Mouse (Mus musculus): ENCODE measurements around the gene Alpi. TPM values are rescaled to one million over a fixed set of nuclear protein-coding genes. Genes with fewer than 3 reads are reported as not detected.

Gene Alpi
- polyA plus RNA-seq, 1 experiment from 2014 or later = not detected

DNA sequence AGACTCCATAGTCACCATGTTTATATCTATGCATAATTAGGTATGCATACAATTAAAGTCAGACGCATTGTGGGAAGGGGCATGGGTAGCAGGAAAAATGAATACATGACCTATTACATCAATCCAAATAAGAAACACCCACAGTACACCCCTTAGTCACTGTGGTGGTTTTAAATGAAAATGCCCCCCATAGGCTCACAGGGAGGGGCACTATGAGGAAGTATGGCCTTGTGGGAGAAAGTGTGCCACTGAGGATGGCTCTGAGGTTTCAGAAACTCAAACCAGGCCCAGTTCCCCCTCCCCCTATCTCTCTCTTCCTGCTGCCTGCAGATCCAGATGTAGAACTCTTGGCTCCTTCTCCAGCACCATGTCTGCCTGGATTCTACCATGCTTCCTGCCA is 2.5 kb upstream of the Alpi start:
- peaks cover 5% of the 10 kb centered on the region; the same call in 1 of the 2 replicates for H3K27me3 ChIP-seq
- ATAC-seq = no peak
- no peaks in the 10 kb centered on the region for H3K4me1 ChIP-seq
- no peak overlapping the region for H3K9ac ChIP-seq
- H3K36me3 ChIP-seq (ENCODE audit: poor library complexity, severe bottlenecking) = no peaks in the 10 kb centered on the region
- no peaks in the 10 kb centered on the region for H3K9me3 ChIP-seq (replicated peaks)
- 64% methylated on average over 1 of the region's 1 CpGs for WGBS
- no peak overlapping the region for H3K4me3 ChIP-seq
- no peak overlapping the region for H3K27ac ChIP-seq
- H3K4me2 ChIP-seq = no peak overlapping the region

- Histone ChIP-seq H3K36me3 (ENCODE audit: poor library complexity, severe bottlenecking) (no peaks in the 10 kb centered on the region), H3K4me2 (no peak overlapping the region), H3K9me3 (replicated peaks) (no peaks in the 10 kb centered on the region), H3K27ac (no peak overlapping the region), H3K4me1 (peaks cover 5% of the 10 kb centered on the region; the same call in 1 of the 2 replicates), H3K4me3 (no peak overlapping the region), H3K9ac (no peak overlapping the region), H3K27me3 (peaks cover 5% of the 10 kb centered on the region)
- WGBS = 85% methylated on average over 3 of the region's 3 CpGs
- ATAC-seq = no peak
Measured at GRCm38 (mm10) chr1:87102114-87102513, 708 bp upstream of the Alpi start.

- Histone ChIP-seq H3K9me3 (replicated peaks) (no peaks in the 10 kb centered on the region), H3K36me3 (ENCODE audit: poor library complexity, severe bottlenecking) (no peaks in the 10 kb centered on the region), H3K9ac (no peak overlapping the region), H3K27ac (no peak overlapping the region), H3K4me2 (peak overlapping the region; percentile 44), H3K27me3 (peaks cover 5% of the 10 kb centered on the region), H3K4me3 (no peak overlapping the region), H3K4me1 (peaks cover 5% of the 10 kb centered on the region; the same call in 1 of the 2 replicates)
- ATAC-seq = peak; percentile 82
- WGBS = 12% methylated on average over 30 of the region's 30 CpGs
Measured at GRCm38 (mm10) chr1:87098358-87098975, 2.9 kb downstream of the Alpi start.

DNA sequence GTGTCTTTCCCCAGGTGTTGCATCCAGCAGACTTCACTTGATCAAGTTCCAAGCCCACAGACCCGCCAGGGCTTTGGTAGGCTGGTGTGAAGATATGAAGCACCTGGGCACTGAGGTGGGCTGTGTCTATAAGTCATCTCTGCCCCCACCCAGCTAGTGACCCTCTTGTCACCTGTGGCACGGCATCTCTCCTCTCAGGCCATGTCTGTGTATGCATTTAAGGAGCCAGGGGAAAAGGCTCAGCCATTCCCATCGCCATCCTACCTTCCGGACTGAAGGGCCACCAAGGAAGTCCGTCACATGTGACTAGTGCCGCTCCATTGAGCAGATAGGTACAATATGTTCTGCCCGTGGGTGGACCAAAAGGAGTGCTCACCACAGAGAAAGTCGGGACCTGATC is 5.8 kb downstream of the Alpi start:
- Histone ChIP-seq H3K4me3 (no peak overlapping the region), H3K27ac (no peak overlapping the region), H3K9me3 (replicated peaks) (no peaks in the 10 kb centered on the region), H3K27me3 (peaks cover 5% of the 10 kb centered on the region), H3K9ac (no peak overlapping the region), H3K4me2 (no peak overlapping the region), H3K4me1 (peaks cover 5% of the 10 kb centered on the region; the same call in 1 of the 2 replicates), H3K36me3 (ENCODE audit: poor library complexity, severe bottlenecking) (no peaks in the 10 kb centered on the region)
- no peak for ATAC-seq
- WGBS = 77% methylated on average over 8 of the region's 8 CpGs

- 87% methylated on average over 4 of the region's 4 CpGs for WGBS
- H3K4me1 ChIP-seq = no peaks in the 10 kb centered on the region
- H3K36me3 ChIP-seq (ENCODE audit: poor library complexity, severe bottlenecking) = no peaks in the 10 kb centered on the region
- no peak within 1 kb of the TSS for H3K4me3 ChIP-seq
- no peaks in the 10 kb centered on the region for H3K9me3 ChIP-seq (replicated peaks)
- no peak for ATAC-seq
- H3K4me2 ChIP-seq = no peak within 1 kb of the TSS
- H3K9ac ChIP-seq = no peak within 1 kb of the TSS
- no peaks in the 10 kb centered on the region for H3K27me3 ChIP-seq
- no peak within 1 kb of the TSS for H3K27ac ChIP-seq
Measured at GRCm38 (mm10) chr1:87089828-87090227, 11.6 kb downstream of the Alpi start, which contains the start of gene Alppl2. TSS of gene Alppl2 (minus strand) at chr1:87089928.

GRCm38 (mm10) chr1:87089251-87089650 is 12.2 kb downstream of the Alpi start:
- 84% methylated on average over 11 of the region's 11 CpGs for WGBS
- Histone ChIP-seq H3K4me2 (no peak overlapping the region), H3K4me1 (no peaks in the 10 kb centered on the region), H3K36me3 (ENCODE audit: poor library complexity, severe bottlenecking) (no peaks in the 10 kb centered on the region), H3K9ac (no peak overlapping the region), H3K27me3 (no peaks in the 10 kb centered on the region), H3K4me3 (no peak overlapping the region), H3K9me3 (replicated peaks) (no peaks in the 10 kb centered on the region), H3K27ac (no peak overlapping the region)
- no peak for ATAC-seq

DNA sequence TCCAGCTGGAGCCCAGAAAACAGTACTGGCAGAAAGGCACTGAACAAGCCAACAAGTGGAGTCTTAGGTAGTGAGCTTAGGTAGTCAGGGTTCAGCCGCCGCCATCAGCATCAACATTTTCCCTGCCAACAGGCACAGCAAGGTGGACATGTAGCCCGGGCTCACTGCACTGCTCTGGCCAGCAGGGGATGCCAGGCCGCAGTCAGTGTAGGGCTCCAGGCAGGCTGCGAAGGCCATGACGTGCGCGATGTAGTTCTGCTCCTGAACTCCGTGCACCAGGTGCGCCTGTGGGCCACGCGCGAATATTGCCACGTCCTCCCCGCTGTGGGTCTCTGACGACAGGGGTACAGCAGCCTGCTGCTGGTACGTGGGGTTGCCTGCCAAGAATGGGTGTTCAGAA is 14.4 kb downstream of the Alpi start:
- ATAC-seq = no peak
- WGBS = 81% methylated on average over 17 of the region's 17 CpGs
- Histone ChIP-seq H3K4me3 (no peak overlapping the region), H3K36me3 (ENCODE audit: poor library complexity, severe bottlenecking) (no peaks in the 10 kb centered on the region), H3K9ac (no peak overlapping the region), H3K27ac (no peak overlapping the region), H3K9me3 (replicated peaks) (no peaks in the 10 kb centered on the region), H3K4me2 (no peak overlapping the region), H3K4me1 (no peaks in the 10 kb centered on the region), H3K27me3 (no peaks in the 10 kb centered on the region)

- Histone ChIP-seq H3K4me1 (no peaks in the 10 kb centered on the region), H3K4me2 (no peak overlapping the region), H3K9me3 (replicated peaks) (no peaks in the 10 kb centered on the region), H3K36me3 (ENCODE audit: poor library complexity, severe bottlenecking) (no peaks in the 10 kb centered on the region), H3K4me3 (no peak overlapping the region), H3K27me3 (no peaks in the 10 kb centered on the region), H3K9ac (no peak overlapping the region), H3K27ac (no peak overlapping the region)
- no peak for ATAC-seq
- WGBS = 81% methylated on average over 4 of the region's 4 CpGs
Measured at GRCm38 (mm10) chr1:87086196-87086595, 15.2 kb downstream of the Alpi start.

GRCm38 (mm10) chr1:87073776-87074175 is 27.6 kb downstream of the Alpi start:
- Histone ChIP-seq H3K9me3 (replicated peaks) (no peaks in the 10 kb centered on the region), H3K27ac (no peak overlapping the region), H3K9ac (no peak overlapping the region), H3K4me3 (no peak overlapping the region), H3K4me1 (no peaks in the 10 kb centered on the region), H3K27me3 (no peaks in the 10 kb centered on the region), H3K4me2 (no peak overlapping the region), H3K36me3 (ENCODE audit: poor library complexity, severe bottlenecking) (no peaks in the 10 kb centered on the region)
- no peak for ATAC-seq
- WGBS = 90% methylated on average over 8 of the region's 8 CpGs

DNA sequence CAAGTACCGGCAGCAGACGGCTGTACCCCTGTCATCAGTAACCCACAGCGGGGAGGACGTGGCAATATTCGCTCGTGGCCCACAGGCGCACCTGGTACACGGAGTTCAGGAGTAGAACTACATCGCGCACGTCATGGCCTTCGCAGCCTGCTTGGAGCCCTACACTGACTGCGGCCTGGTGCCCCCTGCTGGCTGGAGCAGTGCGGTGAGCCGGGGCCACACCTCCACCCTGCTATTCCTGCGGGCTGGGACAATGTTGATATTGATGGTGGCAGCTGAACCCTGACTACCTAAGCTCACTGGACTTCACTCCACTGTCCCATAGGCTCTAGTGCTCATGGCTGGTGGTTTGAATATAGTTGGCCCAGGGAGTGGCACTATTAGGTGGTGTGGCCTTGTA is 30.7 kb downstream of the Alpi start:
- Histone ChIP-seq H3K4me2 (no peak overlapping the region), H3K9ac (no peak overlapping the region), H3K4me3 (no peak overlapping the region), H3K27ac (no peak overlapping the region), H3K27me3 (no peaks in the 10 kb centered on the region), H3K9me3 (replicated peaks) (no peaks in the 10 kb centered on the region), H3K36me3 (ENCODE audit: poor library complexity, severe bottlenecking) (no peaks in the 10 kb centered on the region), H3K4me1 (no peaks in the 10 kb centered on the region)
- no peak for ATAC-seq
- 49% methylated on average over 16 of the region's 16 CpGs for WGBS

- Histone ChIP-seq H3K9ac (no peak overlapping the region), H3K9me3 (replicated peaks) (no peaks in the 10 kb centered on the region), H3K27me3 (no peaks in the 10 kb centered on the region), H3K4me3 (no peak overlapping the region), H3K4me1 (no peaks in the 10 kb centered on the region), H3K27ac (no peak overlapping the region), H3K4me2 (no peak overlapping the region), H3K36me3 (ENCODE audit: poor library complexity, severe bottlenecking) (no peaks in the 10 kb centered on the region)
- no peak for ATAC-seq
Measured at GRCm38 (mm10) chr1:87060913-87061312, 40.5 kb downstream of the Alpi start.

GRCm38 (mm10) chr1:87059042-87059665 is 42.3 kb downstream of the Alpi start:
- Histone ChIP-seq H3K9me3 (replicated peaks) (no peaks in the 10 kb centered on the region), H3K9ac (no peak overlapping the region), H3K4me3 (no peak overlapping the region), H3K27me3 (no peaks in the 10 kb centered on the region), H3K4me1 (no peaks in the 10 kb centered on the region), H3K27ac (no peak overlapping the region), H3K36me3 (ENCODE audit: poor library complexity, severe bottlenecking) (no peaks in the 10 kb centered on the region), H3K4me2 (no peak overlapping the region)
- ATAC-seq = no peak
- 82% methylated on average over 8 of the region's 8 CpGs for WGBS

DNA sequence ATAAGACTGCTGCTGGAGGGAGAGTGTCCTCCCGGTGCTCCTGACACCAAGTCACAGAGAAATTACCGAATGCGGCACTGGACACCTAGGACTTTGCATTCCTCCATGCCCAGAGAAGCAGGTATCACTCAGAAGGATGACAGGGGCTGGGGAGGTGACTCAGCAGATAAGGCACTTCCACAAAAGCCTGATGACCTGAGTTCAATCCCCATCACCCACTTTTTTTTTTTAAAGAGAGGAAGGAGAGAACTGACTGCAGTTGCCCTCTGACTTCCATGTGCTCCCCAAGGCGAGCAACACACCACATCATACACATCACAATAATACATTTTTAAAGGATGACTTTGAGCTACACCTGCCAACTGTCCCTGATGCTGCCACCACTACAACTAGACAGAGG is 44.3 kb downstream of the Alpi start:
- Histone ChIP-seq H3K9me3 (replicated peaks) (no peaks in the 10 kb centered on the region), H3K9ac (no peak overlapping the region), H3K4me3 (no peak overlapping the region), H3K4me1 (no peaks in the 10 kb centered on the region), H3K27ac (no peak overlapping the region), H3K4me2 (no peak overlapping the region), H3K36me3 (ENCODE audit: poor library complexity, severe bottlenecking) (no peaks in the 10 kb centered on the region), H3K27me3 (no peaks in the 10 kb centered on the region)
- ATAC-seq = no peak
- WGBS = 76% methylated on average over 4 of the region's 4 CpGs

Data from forebrain, embryonic 13.5 days (tissue).